Mouse (Mus musculus): ENCODE measurements around the gene Ndufa6. TPM values are rescaled to one million over a fixed set of nuclear protein-coding genes. Genes with fewer than 3 reads are reported as not detected.

The Ndufa6 gene
- polyA plus RNA-seq, 1 experiment from 2014 or later = 561 TPM

- Histone ChIP-seq H3K9me3 (ENCODE audit: control insufficient read depth, low read length) (no peaks in the 10 kb centered on the region), H3K9ac (ENCODE audit: low read depth, low read length) (no peak overlapping the region), H3K27me3 (replicated peaks; ENCODE audit: control insufficient read depth, insufficient read depth, low read length) (no peaks in the 10 kb centered on the region; the same call in 1 of the 2 replicates), H3K27ac (ENCODE audit: low read length) (no peak overlapping the region), H3K4me3 (ENCODE audit: low read length) (no peak overlapping the region), H3K4me2 (ENCODE audit: low read depth, low read length) (no peak overlapping the region), H3K4me1 (ENCODE audit: control insufficient read depth, insufficient read depth, low read length) (peaks cover 23% of the 10 kb centered on the region), H3K36me3 (ENCODE audit: control insufficient read depth, insufficient read depth, low read length) (no peaks in the 10 kb centered on the region)
- ATAC-seq = no peak
- WGBS = 82% methylated on average over 2 of the region's 2 CpGs
These were observed 28.3 kb upstream of the Ndufa6 start for GRCm38 (mm10) chr15:82382441-82382840.

- H3K4me3 ChIP-seq (ENCODE audit: low read length) = peak overlapping the region; percentile 62
- peak overlapping the region; percentile 55; the same call in 1 of the 2 replicates for H3K9ac ChIP-seq (ENCODE audit: low read depth, low read length)
- H3K27ac ChIP-seq (ENCODE audit: low read length) = peak overlapping the region; percentile 57
- ATAC-seq = no peak
- 33% methylated on average over 7 of the region's 7 CpGs for WGBS
- H3K36me3 ChIP-seq (ENCODE audit: control insufficient read depth, insufficient read depth, low read length) = no peaks in the 10 kb centered on the region
- H3K4me1 ChIP-seq (ENCODE audit: control insufficient read depth, insufficient read depth, low read length) = peaks cover 27% of the 10 kb centered on the region
- no peaks in the 10 kb centered on the region; the same call in 1 of the 2 replicates for H3K27me3 ChIP-seq (replicated peaks; ENCODE audit: control insufficient read depth, insufficient read depth, low read length)
- H3K9me3 ChIP-seq (ENCODE audit: control insufficient read depth, low read length) = no peaks in the 10 kb centered on the region
- H3K4me2 ChIP-seq (ENCODE audit: low read depth, low read length) = peak overlapping the region; percentile 52
These were observed 26.6 kb upstream of the Ndufa6 start for GRCm38 (mm10) chr15:82380714-82381062.

- peak within 1 kb of the TSS; percentile 62 for H3K4me3 ChIP-seq (ENCODE audit: low read length)
- no peaks in the 10 kb centered on the region; the same call in 1 of the 2 replicates for H3K27me3 ChIP-seq (replicated peaks; ENCODE audit: control insufficient read depth, insufficient read depth, low read length)
- H3K4me2 ChIP-seq (ENCODE audit: low read depth, low read length) = peak within 1 kb of the TSS; percentile 60
- peaks cover 27% of the 10 kb centered on the region for H3K4me1 ChIP-seq (ENCODE audit: control insufficient read depth, insufficient read depth, low read length)
- WGBS = 3% methylated on average over 18 of the region's 24 CpGs
- H3K36me3 ChIP-seq (ENCODE audit: control insufficient read depth, insufficient read depth, low read length) = no peaks in the 10 kb centered on the region
- no peaks in the 10 kb centered on the region for H3K9me3 ChIP-seq (ENCODE audit: control insufficient read depth, low read length)
- H3K27ac ChIP-seq (ENCODE audit: low read length) = peak within 1 kb of the TSS; percentile 83
- H3K9ac ChIP-seq (ENCODE audit: low read depth, low read length) = peak within 1 kb of the TSS; percentile 70
- ATAC-seq = peak; percentile 83
These were observed 26.0 kb upstream of the Ndufa6 start, which contains the start of gene Cyp2d22 for GRCm38 (mm10) chr15:82379871-82380713. Cyp2d22 (minus strand) TSS chr15:82380260.

GRCm38 (mm10) chr15:82379511-82379870 is 25.4 kb upstream of the Ndufa6 start:
- 18% methylated on average over 7 of the region's 7 CpGs for WGBS
- H3K27ac ChIP-seq (ENCODE audit: low read length) = peak overlapping the region; percentile 83
- ATAC-seq = peak; percentile 84
- peaks cover 27% of the 10 kb centered on the region for H3K4me1 ChIP-seq (ENCODE audit: control insufficient read depth, insufficient read depth, low read length)
- peak overlapping the region; percentile 62 for H3K4me3 ChIP-seq (ENCODE audit: low read length)
- no peaks in the 10 kb centered on the region; the same call in 1 of the 2 replicates for H3K27me3 ChIP-seq (replicated peaks; ENCODE audit: control insufficient read depth, insufficient read depth, low read length)
- H3K9ac ChIP-seq (ENCODE audit: low read depth, low read length) = peak overlapping the region; percentile 70
- peak overlapping the region; percentile 60 for H3K4me2 ChIP-seq (ENCODE audit: low read depth, low read length)
- H3K9me3 ChIP-seq (ENCODE audit: control insufficient read depth, low read length) = no peaks in the 10 kb centered on the region
- no peaks in the 10 kb centered on the region for H3K36me3 ChIP-seq (ENCODE audit: control insufficient read depth, insufficient read depth, low read length)

GRCm38 (mm10) chr15:82378261-82379180 is 24.4 kb upstream of the Ndufa6 start:
- Histone ChIP-seq H3K4me1 (ENCODE audit: control insufficient read depth, insufficient read depth, low read length) (peaks cover 27% of the 10 kb centered on the region), H3K27me3 (replicated peaks; ENCODE audit: control insufficient read depth, insufficient read depth, low read length) (no peaks in the 10 kb centered on the region; the same call in 1 of the 2 replicates), H3K9me3 (ENCODE audit: control insufficient read depth, low read length) (no peaks in the 10 kb centered on the region), H3K4me3 (ENCODE audit: low read length) (peak overlapping the region; percentile 22; the same call in 1 of the 2 replicates), H3K27ac (ENCODE audit: low read length) (peak overlapping the region; percentile 83), H3K36me3 (ENCODE audit: control insufficient read depth, insufficient read depth, low read length) (no peaks in the 10 kb centered on the region), H3K4me2 (ENCODE audit: low read depth, low read length) (peak overlapping the region; percentile 60), H3K9ac (ENCODE audit: low read depth, low read length) (peak overlapping the region; percentile 24; the same call in 1 of the 2 replicates)
- whole genome bisulfite sequencing = 40% methylated on average over 15 of the region's 15 CpGs
- ATAC-seq = no peak

DNA sequence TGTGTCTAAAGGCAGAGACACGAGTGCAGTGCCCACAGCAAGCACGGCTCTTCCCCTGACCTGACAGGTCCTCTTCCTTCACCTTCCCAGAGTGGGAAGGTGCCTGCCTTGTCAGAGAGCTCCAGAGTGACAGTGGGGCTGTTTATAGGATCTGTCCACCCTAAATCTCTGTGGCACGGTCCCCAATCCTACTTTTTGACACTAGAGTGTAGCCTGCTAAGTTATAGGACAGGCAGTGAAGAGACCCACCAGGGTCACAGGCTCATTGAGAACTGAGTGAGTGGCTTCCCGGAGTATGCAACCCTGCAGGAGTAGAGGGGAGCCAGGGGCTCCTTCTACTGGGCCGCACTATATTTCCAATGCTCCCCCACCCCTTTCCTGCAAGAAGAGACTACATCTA is 23.6 kb upstream of the Ndufa6 start:
- Histone ChIP-seq H3K4me2 (ENCODE audit: low read depth, low read length) (no peak overlapping the region), H3K9ac (ENCODE audit: low read depth, low read length) (0 out of 2 replicates have a peak overlapping the region, but pooled peaks have one; percentile 29), H3K27ac (ENCODE audit: low read length) (no peak overlapping the region), H3K4me3 (ENCODE audit: low read length) (no peak overlapping the region), H3K36me3 (ENCODE audit: control insufficient read depth, insufficient read depth, low read length) (no peaks in the 10 kb centered on the region), H3K9me3 (ENCODE audit: control insufficient read depth, low read length) (no peaks in the 10 kb centered on the region), H3K4me1 (ENCODE audit: control insufficient read depth, insufficient read depth, low read length) (peaks cover 27% of the 10 kb centered on the region), H3K27me3 (replicated peaks; ENCODE audit: control insufficient read depth, insufficient read depth, low read length) (no peaks in the 10 kb centered on the region; the same call in 1 of the 2 replicates)
- WGBS = 74% methylated on average over 5 of the region's 5 CpGs
- no peak for ATAC-seq

GRCm38 (mm10) chr15:82376393-82377138 is 22.4 kb upstream of the Ndufa6 start:
- no peak overlapping the region for H3K4me2 ChIP-seq (ENCODE audit: low read depth, low read length)
- ATAC-seq = no peak
- 0 out of 2 replicates have a peak overlapping the region, but pooled peaks have one; percentile 11 for H3K9ac ChIP-seq (ENCODE audit: low read depth, low read length)
- H3K4me3 ChIP-seq (ENCODE audit: low read length) = no peak overlapping the region
- peaks cover 27% of the 10 kb centered on the region for H3K4me1 ChIP-seq (ENCODE audit: control insufficient read depth, insufficient read depth, low read length)
- 67% methylated on average over 17 of the region's 17 CpGs for WGBS
- H3K36me3 ChIP-seq (ENCODE audit: control insufficient read depth, insufficient read depth, low read length) = no peaks in the 10 kb centered on the region
- H3K27me3 ChIP-seq (replicated peaks; ENCODE audit: control insufficient read depth, insufficient read depth, low read length) = no peaks in the 10 kb centered on the region; the same call in 1 of the 2 replicates
- H3K9me3 ChIP-seq (ENCODE audit: control insufficient read depth, low read length) = no peaks in the 10 kb centered on the region
- peak overlapping the region; percentile 43 for H3K27ac ChIP-seq (ENCODE audit: low read length)

DNA sequence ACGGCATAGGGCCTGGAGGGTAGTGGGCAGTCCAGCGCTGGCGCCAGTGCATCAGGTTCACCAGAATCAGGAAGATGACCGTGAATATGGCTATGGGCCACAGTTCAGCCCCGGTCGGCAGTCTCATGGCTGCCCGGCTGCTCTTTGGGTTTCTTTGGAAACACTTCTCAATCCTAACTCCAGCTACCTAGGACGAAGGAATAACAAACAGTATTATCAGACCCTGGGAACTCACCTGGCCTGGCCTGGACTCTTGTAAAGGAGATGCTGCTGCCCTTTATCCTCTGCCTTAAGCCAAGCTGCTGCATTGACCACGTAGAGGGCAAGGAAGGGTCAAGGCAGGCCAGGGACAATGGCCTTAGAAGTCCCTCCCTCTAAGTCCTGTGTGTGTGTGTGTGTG is 21.7 kb upstream of the Ndufa6 start:
- Histone ChIP-seq H3K4me2 (ENCODE audit: low read depth, low read length) (no peak overlapping the region), H3K4me1 (ENCODE audit: control insufficient read depth, insufficient read depth, low read length) (peaks cover 26% of the 10 kb centered on the region), H3K27me3 (replicated peaks; ENCODE audit: control insufficient read depth, insufficient read depth, low read length) (no peaks in the 10 kb centered on the region; the same call in 1 of the 2 replicates), H3K9ac (ENCODE audit: low read depth, low read length) (no peak overlapping the region), H3K9me3 (ENCODE audit: control insufficient read depth, low read length) (no peaks in the 10 kb centered on the region), H3K27ac (ENCODE audit: low read length) (no peak overlapping the region), H3K36me3 (ENCODE audit: control insufficient read depth, insufficient read depth, low read length) (no peaks in the 10 kb centered on the region), H3K4me3 (ENCODE audit: low read length) (no peak overlapping the region)
- WGBS = 85% methylated on average over 9 of the region's 9 CpGs
- ATAC-seq = no peak

Measured in intestine, embryonic 16.5 days (tissue).